Mouse (Mus musculus): ENCODE measurements around the gene Bcl7a. TPM values are rescaled to one million over a fixed set of nuclear protein-coding genes. Genes with fewer than 3 reads are reported as not detected.
A peak's percentile ranks its signal among the peaks of the same experiment; 100 is the strongest.

Gene Bcl7a
- polyA plus RNA-seq, 1 experiment from 2014 or later, result 40.0 TPM

GRCm38 (mm10) chr5:123375262-123375661, 31.6 kb downstream of the Bcl7a start:
- no peak for ATAC-seq (ENCODE audit: low FRiP score, low TSS enrichment)
- no peak overlapping the region for H3K4me3 ChIP-seq (ENCODE audit: low read length)
- peaks cover 31% of the 10 kb centered on the region for H3K4me1 ChIP-seq (ENCODE audit: insufficient read depth, low read length)
- WGBS, result 88% methylated on average over 10 of the region's 10 CpGs
- H3K27ac ChIP-seq (ENCODE audit: low read length), result no peak overlapping the region
- H3K27me3 ChIP-seq (ENCODE audit: insufficient read depth, low read length), result no peaks in the 10 kb centered on the region
- H3K9me3 ChIP-seq (ENCODE audit: low read length), result no peaks in the 10 kb centered on the region
- H3K9ac ChIP-seq (replicated peaks; ENCODE audit: low read length), result no peak overlapping the region
- peaks cover 39% of the 10 kb centered on the region for H3K36me3 ChIP-seq (ENCODE audit: insufficient read depth, low read length)
- no peak overlapping the region for H3K4me2 ChIP-seq (replicated peaks; ENCODE audit: low read depth, low read length)

GRCm38 (mm10) chr5:123375793-123376452, 32.3 kb downstream of the Bcl7a start:
- H3K27ac ChIP-seq (ENCODE audit: low read length), result peak overlapping the region; percentile 50; the same call in 1 of the 2 replicates

DNA sequence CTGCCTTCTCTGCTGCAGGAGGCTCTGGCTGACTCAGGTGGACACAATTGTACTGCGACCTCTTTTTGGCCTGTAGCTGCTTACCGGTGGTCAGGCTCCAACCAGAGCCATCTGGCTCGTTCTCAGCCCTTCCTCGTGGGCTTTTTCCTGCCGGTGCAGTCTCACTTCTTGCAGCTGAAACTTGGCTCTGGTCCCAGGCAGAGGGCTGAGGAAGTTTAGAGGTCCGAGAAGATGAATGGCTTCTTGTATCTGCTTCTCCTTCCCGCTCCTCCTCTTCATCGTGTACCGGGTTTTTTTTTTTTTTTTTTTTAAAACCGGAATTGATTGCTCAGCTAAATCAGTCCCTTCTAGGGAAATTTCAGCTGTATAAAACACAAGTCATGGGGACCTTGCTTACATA, 32.9 kb downstream of the Bcl7a start:
- peaks cover 31% of the 10 kb centered on the region for H3K4me1 ChIP-seq (ENCODE audit: insufficient read depth, low read length)
- 36% methylated on average over 10 of the region's 10 CpGs for WGBS
- no peaks in the 10 kb centered on the region for H3K27me3 ChIP-seq (ENCODE audit: insufficient read depth, low read length)
- ATAC-seq (ENCODE audit: low FRiP score, low TSS enrichment), result peak; percentile 53; the same call in 1 of the 2 replicates
- H3K36me3 ChIP-seq (ENCODE audit: insufficient read depth, low read length), result peaks cover 28% of the 10 kb centered on the region
- 0 out of 2 replicates have a peak overlapping the region, but pooled peaks have one; percentile 50 for H3K27ac ChIP-seq (ENCODE audit: low read length)
- peak overlapping the region; percentile 24 for H3K4me2 ChIP-seq (replicated peaks; ENCODE audit: low read depth, low read length)
- H3K9me3 ChIP-seq (ENCODE audit: low read length), result no peaks in the 10 kb centered on the region
- H3K4me3 ChIP-seq (ENCODE audit: low read length), result no peak overlapping the region
- H3K9ac ChIP-seq (replicated peaks; ENCODE audit: low read length), result no peak overlapping the region

More at GRCm38 (mm10) chr5:123375793-123376452, 32.3 kb downstream of the Bcl7a start:
- no peak for ATAC-seq (ENCODE audit: low FRiP score, low TSS enrichment)
- H3K36me3 ChIP-seq (ENCODE audit: insufficient read depth, low read length), result peaks cover 34% of the 10 kb centered on the region
- no peak overlapping the region for H3K4me3 ChIP-seq (ENCODE audit: low read length)
- WGBS, result 89% methylated on average over 6 of the region's 6 CpGs
- H3K27me3 ChIP-seq (ENCODE audit: insufficient read depth, low read length), result no peaks in the 10 kb centered on the region
- H3K9me3 ChIP-seq (ENCODE audit: low read length), result no peaks in the 10 kb centered on the region
- no peak overlapping the region for H3K4me2 ChIP-seq (replicated peaks; ENCODE audit: low read depth, low read length)
- peaks cover 31% of the 10 kb centered on the region for H3K4me1 ChIP-seq (ENCODE audit: insufficient read depth, low read length)
- H3K9ac ChIP-seq (replicated peaks; ENCODE audit: low read length), result no peak overlapping the region

- Histone ChIP-seq H3K4me2 (replicated peaks; ENCODE audit: low read depth, low read length) (no peak overlapping the region), H3K9me3 (ENCODE audit: low read length) (no peaks in the 10 kb centered on the region), H3K9ac (replicated peaks; ENCODE audit: low read length) (no peak overlapping the region), H3K27me3 (ENCODE audit: insufficient read depth, low read length) (no peaks in the 10 kb centered on the region), H3K27ac (ENCODE audit: low read length) (0 out of 2 replicates have a peak overlapping the region, but pooled peaks have one; percentile 6), H3K4me1 (ENCODE audit: insufficient read depth, low read length) (peaks cover 39% of the 10 kb centered on the region), H3K4me3 (ENCODE audit: low read length) (no peak overlapping the region), H3K36me3 (ENCODE audit: insufficient read depth, low read length) (peaks cover 20% of the 10 kb centered on the region)
- WGBS, result 66% methylated on average over 15 of the region's 15 CpGs
- ATAC-seq (ENCODE audit: low FRiP score, low TSS enrichment), result no peak
Measured at GRCm38 (mm10) chr5:123377120-123377955, 33.7 kb downstream of the Bcl7a start.

DNA sequence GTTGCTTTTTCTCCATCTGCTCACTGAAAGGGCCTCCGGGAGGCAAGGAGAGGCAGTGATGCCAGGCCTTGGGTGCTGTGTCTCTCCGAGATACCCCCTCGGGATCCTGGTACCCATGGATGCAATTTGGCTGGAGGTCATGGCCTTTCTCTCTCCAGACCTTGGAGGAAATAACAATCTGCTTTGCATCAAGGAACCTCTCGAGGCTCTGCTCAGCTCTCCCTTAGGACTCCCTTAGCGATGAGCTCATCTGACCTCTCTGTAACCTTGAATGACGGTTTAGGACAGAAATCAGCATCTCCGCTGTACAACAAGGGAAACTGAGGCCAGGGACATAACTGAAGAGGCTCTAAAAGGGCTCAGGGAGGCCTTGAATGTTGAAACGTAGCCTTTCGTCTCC, 35.1 kb downstream of the Bcl7a start:
- H3K9ac ChIP-seq (replicated peaks; ENCODE audit: low read length), result 0 out of 2 replicates have a peak overlapping the region, but pooled peaks have one; percentile 19

DNA sequence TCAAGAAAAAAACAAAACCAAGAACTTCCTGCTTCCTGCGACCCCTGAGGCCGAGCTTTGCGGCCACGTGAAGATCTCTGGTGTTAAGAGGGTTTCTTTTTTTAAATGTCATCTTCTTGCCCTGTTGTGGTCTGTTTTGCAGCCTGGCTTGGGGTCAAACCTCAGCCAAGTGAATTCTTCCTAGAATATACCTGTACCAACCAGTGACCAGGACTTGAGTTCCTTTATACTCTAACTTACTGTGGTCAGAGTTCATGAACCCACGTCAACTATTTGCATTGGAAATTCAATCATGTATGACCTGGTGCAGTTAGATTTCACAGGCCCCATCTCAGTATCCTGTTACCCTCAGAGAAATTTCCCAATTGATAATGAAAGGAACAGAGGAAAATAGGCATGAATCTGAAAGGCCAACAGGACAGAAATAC, 35.9 kb downstream of the Bcl7a start:
- Histone ChIP-seq H3K4me2 (replicated peaks; ENCODE audit: low read depth, low read length) (no peak overlapping the region), H3K27ac (ENCODE audit: low read length) (peak overlapping the region; percentile 70), H3K9me3 (ENCODE audit: low read length) (no peaks in the 10 kb centered on the region), H3K27me3 (ENCODE audit: insufficient read depth, low read length) (no peaks in the 10 kb centered on the region), H3K9ac (replicated peaks; ENCODE audit: low read length) (no peak overlapping the region), H3K4me3 (ENCODE audit: low read length) (no peak overlapping the region), H3K36me3 (ENCODE audit: insufficient read depth, low read length) (peaks cover 5% of the 10 kb centered on the region; the same call in 1 of the 2 replicates), H3K4me1 (ENCODE audit: insufficient read depth, low read length) (peaks cover 41% of the 10 kb centered on the region)
- no peak for ATAC-seq (ENCODE audit: low FRiP score, low TSS enrichment)
- 13% methylated on average over 5 of the region's 5 CpGs for WGBS

More for the DNA sequence above, 35.1 kb downstream of the Bcl7a start:
- Histone ChIP-seq H3K36me3 (ENCODE audit: insufficient read depth, low read length) (peaks cover 8% of the 10 kb centered on the region), H3K4me3 (ENCODE audit: low read length) (no peak overlapping the region), H3K27me3 (ENCODE audit: insufficient read depth, low read length) (no peaks in the 10 kb centered on the region), H3K27ac (ENCODE audit: low read length) (peak overlapping the region; percentile 70), H3K4me2 (replicated peaks; ENCODE audit: low read depth, low read length) (no peak overlapping the region), H3K9me3 (ENCODE audit: low read length) (no peaks in the 10 kb centered on the region), H3K4me1 (ENCODE audit: insufficient read depth, low read length) (peaks cover 41% of the 10 kb centered on the region)
- ATAC-seq (ENCODE audit: low FRiP score, low TSS enrichment), result no peak
- WGBS, result 53% methylated on average over 9 of the region's 9 CpGs

DNA sequence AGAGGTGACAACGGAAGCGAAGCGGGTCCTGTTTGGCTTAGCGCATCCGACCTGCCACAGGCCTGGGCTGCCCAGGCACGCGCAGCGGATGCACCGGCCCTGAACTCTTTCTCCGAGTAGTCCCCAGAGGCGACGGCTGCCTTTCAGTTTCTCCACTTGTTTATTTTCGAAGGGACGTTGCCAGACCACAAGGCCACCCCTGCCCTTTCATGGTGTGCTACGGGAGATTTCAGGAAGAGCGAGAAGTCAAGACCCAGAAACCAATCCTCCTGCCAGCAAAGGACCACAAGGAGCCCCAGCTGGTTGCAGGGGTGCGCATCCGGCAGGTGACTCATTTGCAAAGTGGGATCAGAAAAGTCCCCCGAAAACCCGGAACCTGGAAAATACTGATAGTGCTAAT, 38.3 kb downstream of the Bcl7a start:
- 24% methylated on average over 20 of the region's 20 CpGs for WGBS
- Histone ChIP-seq H3K27me3 (ENCODE audit: insufficient read depth, low read length) (no peaks in the 10 kb centered on the region), H3K9ac (replicated peaks; ENCODE audit: low read length) (no peak overlapping the region), H3K4me3 (ENCODE audit: low read length) (no peak overlapping the region), H3K36me3 (ENCODE audit: insufficient read depth, low read length) (no peaks in the 10 kb centered on the region), H3K4me2 (replicated peaks; ENCODE audit: low read depth, low read length) (peak overlapping the region; percentile 29), H3K27ac (ENCODE audit: low read length) (no peak overlapping the region), H3K4me1 (ENCODE audit: insufficient read depth, low read length) (peaks cover 39% of the 10 kb centered on the region), H3K9me3 (ENCODE audit: low read length) (peaks cover 3% of the 10 kb centered on the region; the same call in 1 of the 2 replicates)
- ATAC-seq (ENCODE audit: low FRiP score, low TSS enrichment), result 0 out of 2 replicates have a peak, but pooled peaks have one; percentile 53

- Histone ChIP-seq H3K4me3 (ENCODE audit: low read length) (no peak overlapping the region), H3K36me3 (ENCODE audit: insufficient read depth, low read length) (no peaks in the 10 kb centered on the region), H3K9me3 (ENCODE audit: low read length) (peaks cover 3% of the 10 kb centered on the region; the same call in 1 of the 2 replicates), H3K4me2 (replicated peaks; ENCODE audit: low read depth, low read length) (no peak overlapping the region), H3K4me1 (ENCODE audit: insufficient read depth, low read length) (peaks cover 33% of the 10 kb centered on the region), H3K27me3 (ENCODE audit: insufficient read depth, low read length) (no peaks in the 10 kb centered on the region), H3K27ac (ENCODE audit: low read length) (no peak overlapping the region), H3K9ac (replicated peaks; ENCODE audit: low read length) (no peak overlapping the region)
- WGBS, result 89% methylated on average over 8 of the region's 8 CpGs
- no peak for ATAC-seq (ENCODE audit: low FRiP score, low TSS enrichment)
Measured at GRCm38 (mm10) chr5:123382686-123383085, 39.1 kb downstream of the Bcl7a start.

DNA sequence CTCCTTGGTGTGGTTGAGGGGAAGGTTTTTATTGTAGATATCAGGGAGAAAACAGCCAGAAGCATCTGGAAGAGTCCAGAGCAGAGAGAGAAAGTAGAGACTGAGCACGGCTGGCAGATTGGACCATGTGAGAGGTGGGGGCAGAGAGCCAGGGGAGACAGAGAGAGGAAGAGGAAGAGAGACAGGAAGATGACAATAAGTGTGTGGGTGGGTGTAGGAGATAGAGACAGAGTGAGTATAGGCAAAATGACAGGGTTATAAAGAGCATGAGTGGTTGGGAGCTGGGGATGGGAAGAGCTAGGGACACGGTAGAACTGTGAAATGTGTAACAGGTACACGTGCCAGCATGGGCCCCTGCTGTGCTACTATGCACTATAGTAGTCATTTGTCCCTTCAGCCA, 44.8 kb downstream of the Bcl7a start:
- Histone ChIP-seq H3K36me3 (ENCODE audit: insufficient read depth, low read length) (no peaks in the 10 kb centered on the region), H3K27ac (ENCODE audit: low read length) (no peak overlapping the region), H3K4me1 (ENCODE audit: insufficient read depth, low read length) (peaks cover 11% of the 10 kb centered on the region), H3K4me2 (replicated peaks; ENCODE audit: low read depth, low read length) (no peak overlapping the region), H3K9ac (replicated peaks; ENCODE audit: low read length) (no peak overlapping the region), H3K4me3 (ENCODE audit: low read length) (no peak overlapping the region), H3K27me3 (ENCODE audit: insufficient read depth, low read length) (no peaks in the 10 kb centered on the region), H3K9me3 (ENCODE audit: low read length) (peaks cover 3% of the 10 kb centered on the region; the same call in 1 of the 2 replicates)
- WGBS, result 33% methylated on average over 3 of the region's 3 CpGs
- ATAC-seq (ENCODE audit: low FRiP score, low TSS enrichment), result no peak
